Mouse (Mus musculus): ENCODE results near the gene Gm11437. TPM values are rescaled to one million over a fixed set of nuclear protein-coding genes. Genes with fewer than 3 reads are reported as not detected.

Gm11437 gene
- polyA plus RNA-seq (2015; fragmentation: Nextera tagmentation; extraction: Ambion mirVana): not detected in 2 replicates

DNA sequence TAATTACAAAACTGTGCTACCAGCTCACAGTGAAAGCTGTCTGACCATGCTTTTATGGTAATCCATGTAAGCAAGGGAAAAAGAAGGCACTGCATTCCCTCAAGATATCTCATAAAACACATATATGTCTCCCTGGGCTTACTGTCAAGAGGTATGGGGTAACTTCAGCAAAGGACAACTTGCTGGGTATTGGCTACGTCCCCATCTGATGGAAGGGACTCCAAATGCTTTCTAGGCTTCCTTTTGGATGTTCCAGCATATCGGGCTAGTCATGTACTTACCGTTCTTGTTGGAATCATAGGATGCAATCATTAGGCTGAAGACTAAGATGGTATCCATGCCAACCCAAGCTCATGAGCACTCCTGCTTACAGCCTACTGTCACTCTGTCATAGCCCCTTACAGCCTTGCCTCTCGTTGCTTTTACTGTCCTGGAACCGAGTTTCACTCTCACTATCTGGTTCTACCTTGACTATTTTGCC, at the start of gene Gm11437:
Gene Gm11437, minus strand, starts transcription at position 431 of the 481 bp plus-strand sequence.
- DNase-seq (ENCODE audit: low spot score): no peak

GRCm38 (mm10) chr11:84210876-84211275, 43.6 kb upstream of the Gm11437 start:
- no peak for DNase-seq (ENCODE audit: low spot score)

DNA sequence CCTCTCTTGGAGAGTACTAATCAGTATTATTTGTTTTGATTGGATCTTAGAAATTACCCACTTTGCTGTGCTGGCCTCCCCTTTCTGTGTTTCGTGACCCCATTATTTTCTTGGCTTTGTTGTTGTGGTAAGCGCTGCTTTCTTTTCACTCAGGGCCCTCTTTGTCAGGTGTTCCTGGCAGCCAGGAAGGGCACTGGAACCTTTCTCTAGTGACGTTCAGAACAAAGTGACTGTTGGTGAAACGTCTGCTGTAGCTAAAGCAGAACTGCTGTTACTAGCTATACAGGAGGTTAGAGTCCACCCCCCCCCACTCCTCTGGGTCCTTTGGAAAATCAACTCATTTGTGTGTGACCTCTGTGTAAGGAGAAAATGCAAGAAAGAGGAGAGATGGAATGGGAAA, 38.5 kb upstream of the Gm11437 start:
- peak; percentile 75 for DNase-seq (ENCODE audit: low spot score)

GRCm38 (mm10) chr11:84197607-84198402, 30.5 kb upstream of the Gm11437 start:
- no peak for DNase-seq (ENCODE audit: low spot score)

GRCm38 (mm10) chr11:84194751-84195150, 27.5 kb upstream of the Gm11437 start:
- no peak for DNase-seq (ENCODE audit: low spot score)

DNA sequence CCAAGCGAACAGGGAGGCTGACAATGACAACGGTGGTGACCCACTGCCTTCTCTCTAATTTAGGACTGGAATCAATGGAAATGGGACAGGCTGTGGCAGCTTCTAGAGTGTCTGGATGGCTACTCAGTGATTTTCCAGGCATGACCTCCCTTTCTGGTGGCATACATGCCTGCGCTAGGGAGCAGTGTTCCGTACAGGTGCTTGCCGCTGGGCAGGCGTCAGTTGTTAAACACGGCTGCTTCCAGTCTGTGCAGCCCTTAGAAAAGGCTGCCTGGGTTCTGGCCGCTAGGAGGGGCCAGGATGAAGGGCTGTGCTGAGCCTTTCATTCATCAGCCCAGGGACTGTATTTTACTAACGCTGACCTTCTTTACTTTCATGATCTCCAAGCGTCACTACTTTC, 26.0 kb upstream of the Gm11437 start:
- no peak for DNase-seq (ENCODE audit: low spot score)

- DNase-seq (ENCODE audit: low spot score): no peak
These were observed 23.4 kb upstream of the Gm11437 start for GRCm38 (mm10) chr11:84190581-84191233.

- DNase-seq (ENCODE audit: low spot score): no peak
These were observed 21.3 kb upstream of the Gm11437 start for GRCm38 (mm10) chr11:84188530-84188929.

GRCm38 (mm10) chr11:84181286-84181685, 14.0 kb upstream of the Gm11437 start:
- DNase-seq (ENCODE audit: low spot score): no peak

DNA sequence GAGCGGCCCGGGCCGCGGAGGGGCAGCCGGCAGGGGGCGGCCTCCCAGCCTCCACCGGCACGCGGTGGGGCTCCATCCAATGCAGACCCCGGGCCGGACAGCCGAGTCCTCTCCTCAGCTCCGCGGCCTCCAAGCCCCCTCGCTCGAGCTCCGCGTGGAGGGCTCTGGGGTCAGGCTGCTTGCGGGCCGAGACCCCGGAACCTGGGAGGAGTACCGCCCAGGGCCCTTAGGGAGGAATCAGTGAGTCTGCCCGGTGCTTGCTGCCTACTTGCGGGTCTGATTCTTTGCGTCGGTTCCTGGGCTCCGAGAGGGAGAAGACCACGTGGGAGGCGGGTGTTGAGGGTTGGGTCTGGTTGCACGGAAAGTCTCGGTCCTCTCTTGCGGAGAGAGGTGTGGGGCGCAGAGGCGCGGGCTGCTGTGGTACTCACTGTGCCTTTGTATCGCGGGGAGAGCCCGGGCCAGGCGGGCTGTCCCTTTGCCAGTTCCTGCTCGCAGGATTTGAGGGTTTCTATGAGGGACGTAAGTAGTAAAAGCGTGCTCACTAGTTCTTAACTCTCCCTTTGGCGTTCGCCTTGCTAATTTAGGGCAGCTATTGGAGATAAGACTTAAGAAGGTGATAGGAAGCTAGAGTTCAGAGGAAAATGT, 12.8 kb upstream of the Gm11437 start:
- peak; percentile 65 for DNase-seq (ENCODE audit: low spot score)

- peak; percentile 84 for DNase-seq (ENCODE audit: low spot score)
These were observed 12.1 kb upstream of the Gm11437 start for GRCm38 (mm10) chr11:84179226-84179953.

GRCm38 (mm10) chr11:84178571-84178970, 11.3 kb upstream of the Gm11437 start:
- no peak for DNase-seq (ENCODE audit: low spot score)

DNA sequence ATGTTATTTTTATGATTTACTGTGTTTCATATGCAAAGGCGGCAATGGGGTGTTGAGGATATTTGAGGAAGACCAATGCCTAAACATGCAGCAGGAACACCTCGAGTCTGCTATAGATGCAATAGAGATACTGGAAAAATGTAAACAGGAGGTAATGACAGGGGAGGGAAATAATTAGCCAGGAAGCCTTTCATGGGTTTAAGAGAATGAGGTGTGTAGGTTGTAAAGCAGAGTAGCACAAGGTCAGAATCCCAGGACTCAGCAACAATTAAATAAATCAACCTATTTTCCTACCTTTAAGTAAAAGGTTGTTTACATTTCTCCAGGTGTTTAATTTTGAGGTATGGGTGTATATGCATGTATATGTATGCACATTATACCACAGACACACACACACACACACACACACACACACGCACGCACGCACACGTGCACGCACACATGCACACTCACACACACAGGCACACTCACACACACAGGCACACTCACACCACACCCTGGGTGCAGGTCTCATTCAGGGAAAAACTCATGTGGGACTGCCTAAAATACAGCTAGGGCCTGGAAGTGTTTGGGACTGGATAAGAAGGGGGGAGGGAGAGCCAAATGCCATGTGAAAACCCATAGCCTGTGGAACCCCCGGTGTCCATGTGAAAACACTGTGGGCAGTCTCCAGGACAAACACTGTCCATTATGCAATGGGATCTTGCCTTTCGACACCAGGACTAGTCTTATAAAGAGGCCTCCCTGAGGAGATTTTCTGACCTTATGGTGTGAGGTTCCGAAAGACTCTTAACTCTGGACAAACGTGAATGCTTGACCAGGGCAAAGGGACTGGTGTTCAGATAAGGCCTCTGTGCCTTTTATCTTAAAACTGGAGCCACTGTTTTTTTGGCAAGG, 5.5 kb upstream of the Gm11437 start:
- DNase-seq (ENCODE audit: low spot score): no peak

- DNase-seq (ENCODE audit: low spot score): peak; percentile 56
These were observed 1.5 kb upstream of the Gm11437 start for GRCm38 (mm10) chr11:84168701-84169288.

DNA sequence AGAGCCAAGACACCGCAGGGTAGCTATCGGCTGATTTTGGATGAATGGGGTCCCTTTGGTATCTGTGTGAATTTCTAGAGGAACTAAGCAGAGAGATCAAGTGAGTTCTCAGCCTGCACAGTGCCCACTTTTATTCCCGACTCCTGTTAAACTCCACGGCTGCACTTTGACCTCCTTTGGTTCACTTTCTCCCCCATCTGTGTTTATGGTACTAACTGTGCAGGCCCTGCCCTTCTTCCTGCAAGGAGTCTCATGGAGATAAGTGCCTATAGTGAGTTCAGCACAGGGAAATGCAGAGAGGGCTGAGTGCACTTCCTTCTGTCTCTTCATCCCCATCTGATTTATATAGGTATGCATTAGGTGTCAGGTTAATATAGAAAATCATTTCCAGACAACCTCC, 2.7 kb downstream of the Gm11437 start:
- DNase-seq (ENCODE audit: low spot score): no peak

DNA sequence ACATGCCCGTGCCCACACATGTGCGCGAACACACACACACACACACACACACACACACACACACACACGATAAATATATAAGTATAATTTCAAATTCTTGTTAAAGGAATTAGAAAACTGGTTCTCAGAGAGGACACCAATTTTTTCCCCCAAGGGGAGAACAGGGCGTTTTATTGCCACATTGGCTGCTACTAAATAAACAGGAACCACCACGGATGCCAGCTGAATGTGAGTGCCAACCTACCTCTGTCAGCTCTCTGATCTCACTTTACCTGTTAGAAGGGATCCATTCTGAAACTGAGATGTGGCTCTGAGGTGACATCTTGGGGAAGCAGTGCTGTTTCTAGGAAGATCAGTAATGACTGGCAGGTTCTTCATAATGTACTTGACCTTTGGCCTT, 3.2 kb downstream of the Gm11437 start:
- DNase-seq (ENCODE audit: low spot score): no peak

GRCm38 (mm10) chr11:84156535-84157262, 10.6 kb downstream of the Gm11437 start:
- no peak for DNase-seq (ENCODE audit: low spot score)

DNA sequence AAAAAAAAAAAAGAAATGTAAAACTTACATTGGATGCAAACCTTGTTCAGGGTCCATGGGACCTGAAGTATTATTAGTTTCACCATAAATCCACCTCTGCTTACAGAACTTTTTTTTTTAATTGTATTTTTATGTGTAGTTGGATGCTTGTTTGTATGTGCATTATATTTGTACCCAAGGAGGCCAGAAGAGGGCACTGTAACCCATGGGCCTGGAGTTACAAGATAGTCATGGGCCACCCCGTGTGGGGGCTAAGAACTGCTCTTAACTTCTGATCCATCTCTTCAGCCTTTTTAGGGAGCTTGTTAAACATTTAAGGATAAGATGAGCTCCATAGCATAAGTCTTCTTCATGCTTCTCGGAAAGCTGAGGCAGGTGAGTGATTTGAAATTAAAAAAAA, 16.4 kb downstream of the Gm11437 start:
- peak; percentile 52 for DNase-seq (ENCODE audit: low spot score)

DNA sequence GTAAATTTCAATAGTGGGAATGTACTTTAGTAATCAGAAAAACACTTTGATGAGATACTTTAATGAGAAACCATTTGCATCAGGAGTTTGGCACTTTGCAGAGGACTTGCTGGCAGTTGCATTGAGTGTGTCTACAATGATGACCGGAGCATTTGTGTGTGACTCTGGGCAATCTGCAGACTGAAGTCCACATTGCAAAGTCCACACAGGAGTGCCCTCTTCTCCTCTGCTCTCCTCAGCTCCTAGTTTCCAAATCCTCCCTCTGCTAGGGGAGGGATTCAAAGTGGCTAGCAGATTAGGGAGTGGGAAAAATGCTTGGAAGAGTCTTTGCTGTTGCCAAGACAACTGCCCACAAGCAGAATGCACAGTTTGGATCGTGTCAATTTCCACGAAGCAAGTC, 21.2 kb downstream of the Gm11437 start:
- DNase-seq (ENCODE audit: low spot score): no peak
